Mouse (Mus musculus) heart, embryonic 14.5 days (tissue): ENCODE results near the gene 2010300C02Rik. TPM values are rescaled to one million over a fixed set of nuclear protein-coding genes. Genes with fewer than 3 reads are reported as not detected.
"Not testable (repeated sequence)": the region's sequence is repeated elsewhere in the genome, so short reads cannot be mapped to it uniquely, and the experiment has no call there.

Experiments
- ATAC-seq: fragments of 200-750 bp; cut with Nextera tagmentation; 2 replicates; pipeline ENCODE4 v1.8.0; 2017; ENCODE audit warnings: low read depth, moderate TSS enrichment; ENCODE audit not compliant: insufficient number of reproducible peaks, insufficient read depth, low FRiP score
- H3K27ac ChIP-seq, 2 experiments: fragments of 200-500 bp in 1 of 2; fragments of 300-500 bp in 1 of 2; sonication (generic) in 1 of 2; replicated peaks in 1 of 2; 2 replicates each; pipeline ENCODE4 v1.5.1; 2012 to 2014; ENCODE audit warnings: low read depth in 2 of 2, low read length in 2 of 2, control low read depth in 1 of 2, mild to moderate bottlenecking in 1 of 2, mixed read lengths in 1 of 2; ENCODE audit not compliant: control insufficient read depth in 1 of 2, insufficient read depth in 1 of 2
- H3K27me3 ChIP-seq: fragments of 300-500 bp; sonication (generic); 2 replicates; pipeline ENCODE4 v1.6.1; 2014; ENCODE audit warnings: mild to moderate bottlenecking, low read length, control low read depth; ENCODE audit not compliant: control insufficient read depth, insufficient read depth
- H3K36me3 ChIP-seq: fragments of 300-500 bp; sonication (generic); 2 replicates; pipeline ENCODE4 v1.6.1; 2014; ENCODE audit warnings: mild to moderate bottlenecking, control low read depth, low read length, mixed read lengths; ENCODE audit not compliant: control insufficient read depth, insufficient read depth
- H3K4me1 ChIP-seq, 2 experiments: fragments of 200-500 bp in 1 of 2; fragments of 300-500 bp in 1 of 2; sonication (generic) in 1 of 2; 2 replicates each; pipeline ENCODE4 v1.6.1; 2012 to 2014; ENCODE audit warnings: low read length in 2 of 2, control low read depth in 1 of 2, mixed read lengths in 1 of 2; ENCODE audit not compliant: control insufficient read depth in 2 of 2, insufficient read depth in 2 of 2
- H3K4me2 ChIP-seq: fragments of 300-500 bp; sonication (generic); 2 replicates; pipeline ENCODE4 v1.6.1; 2014; ENCODE audit warnings: mild to moderate bottlenecking, low read length
- H3K4me3 ChIP-seq, 2 experiments: fragments of 200-500 bp in 1 of 2; fragments of 300-500 bp in 1 of 2; sonication (generic) in 1 of 2; 2 replicates each; pipeline ENCODE4 v1.5.1; 2012 to 2014; ENCODE audit warnings: low read length in 2 of 2, mild to moderate bottlenecking in 2 of 2, control low read depth in 1 of 2, low read depth in 1 of 2, moderate library complexity in 1 of 2; ENCODE audit not compliant: control insufficient read depth in 1 of 2, insufficient read depth in 1 of 2
- H3K9ac ChIP-seq: fragments of 300-500 bp; sonication (generic); 2 replicates; pipeline ENCODE4 v1.6.1; 2014; ENCODE audit warnings: mild to moderate bottlenecking, low read length
- H3K9me3 ChIP-seq: fragments of 300-500 bp; sonication (generic); 2 replicates; pipeline ENCODE4 v1.6.1; 2016; ENCODE audit warnings: low read length, control low read depth; ENCODE audit not compliant: control insufficient read depth
- WGBS: fragments of 180-500 bp; shearing (Covaris S2); extraction: QIAGEN DNeasy Blood & Tissue Kit; methylation state at CpG from one replicate; pipeline ENCODE4 v1.1.7; 2014; 5-methylcytosine and 5-hydroxymethylcytosine counted together
- polyA plus RNA-seq: library from polyadenylated mRNA; unstranded; fragments of >200 nt; fragmentation: Nextera tagmentation; extraction: Ambion mirVana; gene quantifications from 2 replicates; pipeline ENCODE4 v1.2.1, GENCODE M21; 2014

2010300C02Rik gene
- polyA plus RNA-seq, 1 experiment from 2014 or later: 5.1 TPM

DNA sequence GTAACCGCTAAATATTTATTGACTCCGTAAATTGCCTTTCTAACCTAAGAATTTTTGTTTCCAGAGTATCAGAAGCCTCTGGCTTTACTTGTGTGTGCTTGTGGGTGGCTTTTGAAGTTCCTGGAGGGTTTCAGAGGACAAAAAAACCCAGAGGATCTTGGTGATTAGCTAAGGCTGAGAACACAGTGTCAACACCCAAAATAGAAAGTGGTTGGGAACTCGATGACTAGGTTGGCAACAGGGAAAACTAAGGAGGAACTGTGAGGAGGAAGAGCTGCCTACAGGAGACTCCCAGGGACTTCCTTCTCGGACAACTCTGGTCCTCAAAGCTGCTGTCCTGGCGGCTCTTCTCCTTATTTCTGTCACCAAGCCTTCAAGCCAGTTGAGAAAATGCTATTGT, 1.2 kb upstream of the 2010300C02Rik start:
- peaks cover 3 to 5% of the 10 kb centered on the region in 2 experiments; a peak in 3 of 4 replicates for H3K4me1 ChIP-seq
- ATAC-seq: no peak
- WGBS: 66% methylated on average over 5 of the region's 5 CpGs
- no peaks in the 10 kb centered on the region for H3K36me3 ChIP-seq
- 0 out of 2 replicates have a peak, but pooled peaks cover 6% of the 10 kb centered on the region for H3K27me3 ChIP-seq
- H3K27ac ChIP-seq: no peak overlapping the region
- no peaks in the 10 kb centered on the region for H3K9me3 ChIP-seq
- no peak overlapping the region for H3K4me3 ChIP-seq
- no peak overlapping the region for H3K9ac ChIP-seq
- H3K4me2 ChIP-seq: no peak overlapping the region

- peak overlapping the region; percentile 94 for H3K4me2 ChIP-seq
- 7% methylated on average over 45 of the region's 49 CpGs for WGBS
- H3K4me1 ChIP-seq: peaks cover 3 to 5% of the 10 kb centered on the region in 2 experiments; a peak in 3 of 4 replicates
- H3K9me3 ChIP-seq: no peaks in the 10 kb centered on the region
- H3K9ac ChIP-seq: peak overlapping the region; percentile 76
- 0 out of 2 replicates have a peak, but pooled peaks cover 6% of the 10 kb centered on the region for H3K27me3 ChIP-seq
- H3K27ac ChIP-seq: no peak overlapping the region
- no peaks in the 10 kb centered on the region for H3K36me3 ChIP-seq
- peak; percentile 36; the same call in 1 of the 2 replicates for ATAC-seq
- peak overlapping the region; percentile 51 to 70 for H3K4me3 ChIP-seq
Measured at GRCm38 (mm10) chr1:37719030-37719723, 708 bp downstream of the 2010300C02Rik start.

DNA sequence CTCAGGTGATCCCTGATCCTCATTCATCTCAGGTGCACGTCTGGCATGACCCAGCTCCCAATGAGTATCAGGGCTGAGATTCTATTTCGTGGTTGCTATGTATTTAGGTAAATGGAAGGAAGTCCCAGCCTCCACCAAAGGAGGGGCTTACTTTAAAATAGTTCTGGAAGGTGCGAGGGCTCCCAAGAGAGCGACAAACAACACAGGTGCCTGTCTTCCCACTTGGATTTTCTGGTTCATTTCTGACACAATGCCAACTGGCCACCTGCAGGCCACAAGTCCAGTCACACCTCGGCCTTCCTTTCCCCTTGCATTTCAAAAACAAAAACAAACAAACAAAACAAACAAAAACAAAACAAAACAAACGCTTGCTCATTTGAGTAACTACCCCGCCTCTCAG, 1.4 kb downstream of the 2010300C02Rik start:
- H3K4me2 ChIP-seq: peak overlapping the region; percentile 94; the same call in 1 of the 2 replicates
- no peak overlapping the region for H3K9ac ChIP-seq
- no peak overlapping the region for H3K27ac ChIP-seq
- H3K4me3 ChIP-seq: no peak overlapping the region
- ATAC-seq: no peak
- H3K36me3 ChIP-seq: no peaks in the 10 kb centered on the region
- H3K27me3 ChIP-seq: 0 out of 2 replicates have a peak, but pooled peaks cover 6% of the 10 kb centered on the region
- 60% methylated on average over 7 of the region's 7 CpGs for WGBS
- H3K9me3 ChIP-seq: no peaks in the 10 kb centered on the region
- H3K4me1 ChIP-seq: peaks cover 3 to 5% of the 10 kb centered on the region in 2 experiments; a peak in 3 of 4 replicates

GRCm38 (mm10) chr1:37717415-37718195, 2.3 kb downstream of the 2010300C02Rik start:
- Histone ChIP-seq H3K4me2 (no peak overlapping the region), H3K27ac (no peak overlapping the region), H3K9ac (no peak overlapping the region), H3K36me3 (no peaks in the 10 kb centered on the region), H3K4me3 (no peak overlapping the region), H3K4me1 (peaks cover 3 to 5% of the 10 kb centered on the region in 2 experiments; a peak in 3 of 4 replicates), H3K27me3 (0 out of 2 replicates have a peak, but pooled peaks cover 6% of the 10 kb centered on the region), H3K9me3 (no peaks in the 10 kb centered on the region)
- 72% methylated on average over 14 of the region's 14 CpGs for WGBS
- no peak for ATAC-seq

- not testable (repeated sequence) for H3K36me3 ChIP-seq, H3K27me3 ChIP-seq, H3K4me3 ChIP-seq, H3K4me2 ChIP-seq, H3K9ac ChIP-seq, H3K9me3 ChIP-seq, ATAC-seq, H3K4me1 ChIP-seq, H3K27ac ChIP-seq
- WGBS: 35% methylated on average over 4 of the region's 4 CpGs
Measured at GRCm38 (mm10) chr1:37712357-37712737, 7.5 kb downstream of the 2010300C02Rik start.

GRCm38 (mm10) chr1:37711596-37712356, 8.1 kb downstream of the 2010300C02Rik start:
- no peaks in the 10 kb centered on the region for H3K27me3 ChIP-seq
- 83% methylated on average over 10 of the region's 10 CpGs for WGBS

GRCm38 (mm10) chr1:37711082-37711481, 8.8 kb downstream of the 2010300C02Rik start:
- no peaks in the 10 kb centered on the region for H3K27me3 ChIP-seq
- ATAC-seq: no peak
- no peak overlapping the region for H3K9ac ChIP-seq
- no peaks in the 10 kb centered on the region for H3K4me1 ChIP-seq
- H3K9me3 ChIP-seq: 0 out of 2 replicates have a peak, but pooled peaks cover 4% of the 10 kb centered on the region
- WGBS: 80% methylated on average over 5 of the region's 5 CpGs
- no peak overlapping the region for H3K4me2 ChIP-seq
- H3K27ac ChIP-seq: no peak overlapping the region
- H3K4me3 ChIP-seq: no peak overlapping the region
- H3K36me3 ChIP-seq: no peaks in the 10 kb centered on the region

More at GRCm38 (mm10) chr1:37711596-37712356, 8.1 kb downstream of the 2010300C02Rik start:
- 0 out of 2 replicates have a peak, but pooled peaks cover 4% of the 10 kb centered on the region for H3K9me3 ChIP-seq
- no peak overlapping the region for H3K9ac ChIP-seq
- H3K4me1 ChIP-seq: no peaks in the 10 kb centered on the region
- no peak overlapping the region for H3K4me3 ChIP-seq
- no peak for ATAC-seq
- no peak overlapping the region for H3K27ac ChIP-seq
- H3K4me2 ChIP-seq: no peak overlapping the region
- no peaks in the 10 kb centered on the region for H3K36me3 ChIP-seq
